Mouse (Mus musculus): ENCODE results near the gene Dtd1. TPM values are rescaled to one million over a fixed set of nuclear protein-coding genes. Genes with fewer than 3 reads are reported as not detected.

Dtd1 gene
- polyA plus RNA-seq, 1 experiment from 2014 or later: 31.4 TPM

GRCm38 (mm10) chr2:144679394-144679793, 79.7 kb downstream of the Dtd1 start:
- Histone ChIP-seq H3K9me3 (replicated peaks) (no peaks in the 10 kb centered on the region), H3K36me3 (no peaks in the 10 kb centered on the region), H3K27me3 (no peaks in the 10 kb centered on the region), H3K27ac (no peak overlapping the region), H3K4me2 (no peak overlapping the region), H3K4me3 (replicated peaks) (no peak overlapping the region), H3K4me1 (replicated peaks) (no peaks in the 10 kb centered on the region), H3K9ac (no peak overlapping the region)
- WGBS (ENCODE audit: insufficient replicate concordance): 57% methylated on average over 3 of the region's 3 CpGs
- ATAC-seq (ENCODE audit: low read depth) (no peak), DNase-seq (no peak)

- no peak overlapping the region for H3K4me2 ChIP-seq
- H3K27me3 ChIP-seq: no peaks in the 10 kb centered on the region
- DNase-seq: no peak
- no peak overlapping the region for H3K9ac ChIP-seq
- no peak overlapping the region for H3K27ac ChIP-seq
- H3K4me1 ChIP-seq (replicated peaks): no peaks in the 10 kb centered on the region
- 68% methylated on average over 8 of the region's 8 CpGs for WGBS (ENCODE audit: insufficient replicate concordance)
- H3K36me3 ChIP-seq: no peaks in the 10 kb centered on the region
- H3K4me3 ChIP-seq (replicated peaks): no peak overlapping the region
- 0 out of 2 replicates have a peak, but pooled peaks have one; percentile 12 for ATAC-seq (ENCODE audit: low read depth)
- no peaks in the 10 kb centered on the region for H3K9me3 ChIP-seq (replicated peaks)
Observed at GRCm38 (mm10) chr2:144692219-144692732, 92.6 kb downstream of the Dtd1 start.

- Histone ChIP-seq H3K27ac (no peak overlapping the region), H3K27me3 (no peaks in the 10 kb centered on the region), H3K36me3 (no peaks in the 10 kb centered on the region), H3K4me2 (no peak overlapping the region), H3K4me3 (replicated peaks) (no peak overlapping the region), H3K9ac (no peak overlapping the region), H3K9me3 (replicated peaks) (no peaks in the 10 kb centered on the region), H3K4me1 (replicated peaks) (no peaks in the 10 kb centered on the region)
- WGBS (ENCODE audit: insufficient replicate concordance): 68% methylated on average over 2 of the region's 2 CpGs
- DNase-seq (no peak), ATAC-seq (ENCODE audit: low read depth) (no peak)
Observed at GRCm38 (mm10) chr2:144692777-144693176, 93.1 kb downstream of the Dtd1 start.

- no peak for ATAC-seq (ENCODE audit: low read depth)
- 69% methylated on average over 2 of the region's 2 CpGs for WGBS (ENCODE audit: insufficient replicate concordance)
Observed at GRCm38 (mm10) chr2:144694923-144695322, 95.2 kb downstream of the Dtd1 start.

GRCm38 (mm10) chr2:144698046-144698445, 98.3 kb downstream of the Dtd1 start:
- Histone ChIP-seq H3K27ac (no peak overlapping the region), H3K4me1 (replicated peaks) (no peaks in the 10 kb centered on the region), H3K4me2 (no peak overlapping the region), H3K9ac (no peak overlapping the region), H3K4me3 (replicated peaks) (no peak overlapping the region), H3K27me3 (no peaks in the 10 kb centered on the region), H3K9me3 (replicated peaks) (no peaks in the 10 kb centered on the region), H3K36me3 (no peaks in the 10 kb centered on the region)
- WGBS (ENCODE audit: insufficient replicate concordance): 80% methylated on average over 12 of the region's 12 CpGs
- no peak for DNase-seq
- no peak for ATAC-seq (ENCODE audit: low read depth)

More at GRCm38 (mm10) chr2:144694923-144695322, 95.2 kb downstream of the Dtd1 start:
- Histone ChIP-seq H3K27me3 (no peaks in the 10 kb centered on the region), H3K9ac (no peak overlapping the region), H3K9me3 (replicated peaks) (no peaks in the 10 kb centered on the region), H3K36me3 (no peaks in the 10 kb centered on the region), H3K27ac (no peak overlapping the region), H3K4me3 (replicated peaks) (no peak overlapping the region), H3K4me2 (no peak overlapping the region), H3K4me1 (replicated peaks) (no peaks in the 10 kb centered on the region)
- DNase-seq: no peak

- ATAC-seq (ENCODE audit: low read depth): no peak
- WGBS (ENCODE audit: insufficient replicate concordance): 80% methylated on average over 11 of the region's 11 CpGs
- no peak for DNase-seq
- no peak overlapping the region for H3K4me3 ChIP-seq (replicated peaks)
- no peaks in the 10 kb centered on the region for H3K36me3 ChIP-seq
- no peaks in the 10 kb centered on the region for H3K9me3 ChIP-seq (replicated peaks)
- no peaks in the 10 kb centered on the region for H3K27me3 ChIP-seq
- H3K4me2 ChIP-seq: no peak overlapping the region
- H3K9ac ChIP-seq: no peak overlapping the region
- no peak overlapping the region for H3K27ac ChIP-seq
- H3K4me1 ChIP-seq (replicated peaks): no peaks in the 10 kb centered on the region
Observed at GRCm38 (mm10) chr2:144700608-144701007, 100.9 kb downstream of the Dtd1 start.

GRCm38 (mm10) chr2:144701415-144702149, 101.9 kb downstream of the Dtd1 start:
- Histone ChIP-seq H3K4me2 (no peak overlapping the region), H3K27me3 (no peaks in the 10 kb centered on the region), H3K36me3 (no peaks in the 10 kb centered on the region), H3K4me3 (replicated peaks) (no peak overlapping the region), H3K9me3 (replicated peaks) (no peaks in the 10 kb centered on the region), H3K4me1 (replicated peaks) (no peaks in the 10 kb centered on the region), H3K9ac (no peak overlapping the region), H3K27ac (no peak overlapping the region)
- WGBS (ENCODE audit: insufficient replicate concordance): 73% methylated on average over 3 of the region's 3 CpGs
- DNase-seq: no peak
- ATAC-seq (ENCODE audit: low read depth): no peak

- 67% methylated on average over 1 of the region's 1 CpGs for WGBS (ENCODE audit: insufficient replicate concordance)
- Histone ChIP-seq H3K9ac (no peak overlapping the region), H3K36me3 (no peaks in the 10 kb centered on the region), H3K27me3 (no peaks in the 10 kb centered on the region), H3K9me3 (replicated peaks) (no peaks in the 10 kb centered on the region), H3K4me2 (no peak overlapping the region), H3K4me3 (replicated peaks) (no peak overlapping the region), H3K27ac (no peak overlapping the region), H3K4me1 (replicated peaks) (no peaks in the 10 kb centered on the region)
- ATAC-seq (ENCODE audit: low read depth) (no peak), DNase-seq (no peak)
Observed at GRCm38 (mm10) chr2:144709285-144709684, 109.6 kb downstream of the Dtd1 start.

- no peak overlapping the region for H3K27ac ChIP-seq
- DNase-seq (no peak), ATAC-seq (ENCODE audit: low read depth) (no peak)
- H3K36me3 ChIP-seq: no peaks in the 10 kb centered on the region
- no peak overlapping the region for H3K4me2 ChIP-seq
- 77% methylated on average over 2 of the region's 2 CpGs for WGBS (ENCODE audit: insufficient replicate concordance)
- H3K9me3 ChIP-seq (replicated peaks): no peaks in the 10 kb centered on the region
- H3K4me3 ChIP-seq (replicated peaks): no peak overlapping the region
- H3K4me1 ChIP-seq (replicated peaks): no peaks in the 10 kb centered on the region
- H3K9ac ChIP-seq: no peak overlapping the region
- no peaks in the 10 kb centered on the region for H3K27me3 ChIP-seq
Observed at GRCm38 (mm10) chr2:144709704-144710103, 110.0 kb downstream of the Dtd1 start.

- H3K27ac ChIP-seq: no peak overlapping the region
- no peaks in the 10 kb centered on the region for H3K27me3 ChIP-seq
- 46% methylated on average over 2 of the region's 2 CpGs for WGBS (ENCODE audit: insufficient replicate concordance)
- no peak overlapping the region for H3K9ac ChIP-seq
- H3K9me3 ChIP-seq (replicated peaks): no peaks in the 10 kb centered on the region
- DNase-seq: no peak
- H3K4me3 ChIP-seq (replicated peaks): no peak overlapping the region
- no peak for ATAC-seq (ENCODE audit: low read depth)
- H3K4me1 ChIP-seq (replicated peaks): no peaks in the 10 kb centered on the region
- no peak overlapping the region for H3K4me2 ChIP-seq
- no peaks in the 10 kb centered on the region for H3K36me3 ChIP-seq
Observed at GRCm38 (mm10) chr2:144714596-144714995, 114.9 kb downstream of the Dtd1 start.

GRCm38 (mm10) chr2:144715211-144715768, 115.6 kb downstream of the Dtd1 start:
- Histone ChIP-seq H3K36me3 (no peaks in the 10 kb centered on the region), H3K27ac (no peak overlapping the region), H3K4me1 (replicated peaks) (no peaks in the 10 kb centered on the region), H3K4me2 (no peak overlapping the region), H3K9me3 (replicated peaks) (no peaks in the 10 kb centered on the region), H3K4me3 (replicated peaks) (no peak overlapping the region), H3K27me3 (no peaks in the 10 kb centered on the region), H3K9ac (no peak overlapping the region)
- no peak for ATAC-seq (ENCODE audit: low read depth)
- no peak for DNase-seq
- 47% methylated on average over 2 of the region's 2 CpGs for WGBS (ENCODE audit: insufficient replicate concordance)

- no peaks in the 10 kb centered on the region for H3K27me3 ChIP-seq
- no peak overlapping the region for H3K4me2 ChIP-seq
- DNase-seq: no peak
- WGBS (ENCODE audit: insufficient replicate concordance): 72% methylated on average over 5 of the region's 5 CpGs
- H3K27ac ChIP-seq: no peak overlapping the region
- H3K4me3 ChIP-seq (replicated peaks): no peak overlapping the region
- H3K9me3 ChIP-seq (replicated peaks): no peaks in the 10 kb centered on the region
- no peaks in the 10 kb centered on the region for H3K4me1 ChIP-seq (replicated peaks)
- H3K9ac ChIP-seq: no peak overlapping the region
- no peaks in the 10 kb centered on the region for H3K36me3 ChIP-seq
- no peak for ATAC-seq (ENCODE audit: low read depth)
Observed at GRCm38 (mm10) chr2:144716248-144716647, 116.6 kb downstream of the Dtd1 start.
